Mouse (Mus musculus): Measurements from ENCODE around the gene Epor.

GRCm38 (mm10) chr9:21961366-21961980, 1.8 kb downstream of the Epor start:
- TF ChIP-seq CTCF (IDR thresholded peaks at IDR 0.05; ENCODE audit: control insufficient read depth, insufficient read depth, low read length), result no peak
- TF ChIP-seq POLR2A (IDR thresholded peaks at IDR 0.05; ENCODE audit: borderline replicate concordance, control insufficient read depth, low read depth, low read length), result no peak; the same call in 1 of the 2 replicates
